Mouse (Mus musculus) kidney, adult 2 months (tissue): ENCODE data around the gene Foxred2.

Experiments used
- CTCF ChIP-seq: fragments of 200-500 bp; conservative IDR thresholded peaks from 2 replicates; pipeline ENCODE4 v1.5.1; 2011; ENCODE audit warnings: low read depth, mild to moderate bottlenecking, control low read depth, low read length, moderate library complexity, mixed read lengths; ENCODE audit not compliant: insufficient read depth, insufficient read length
- POLR2A ChIP-seq: fragments of 200-500 bp; IDR thresholded peaks from one replicate; pipeline ENCODE4 v1.6.1; 2011; ENCODE audit warnings: low read depth, low read length, control low read depth

DNA sequence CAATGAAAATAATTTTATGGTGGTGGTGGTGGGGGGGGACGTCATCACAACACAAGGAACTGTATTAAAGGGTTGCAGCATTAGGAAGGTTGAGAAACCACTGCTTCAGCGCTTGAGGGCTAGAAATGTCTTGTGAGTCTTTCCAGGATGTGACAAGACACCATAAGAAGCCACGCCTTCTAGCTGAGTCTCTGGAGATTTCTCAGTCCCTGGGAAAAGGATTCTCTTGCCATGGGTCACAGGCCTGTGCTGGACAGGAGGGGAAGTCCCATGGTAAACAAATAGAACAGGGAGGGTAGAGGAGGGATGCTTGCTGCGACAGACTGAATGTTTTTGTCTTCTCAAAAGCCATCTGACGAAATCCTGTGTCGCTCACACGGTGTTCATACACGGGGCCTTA, 64.8 kb downstream of the Foxred2 start:
- no peak for TF ChIP-seq CTCF
- no peak for TF ChIP-seq POLR2A
